Mouse (Mus musculus): ENCODE measurements at regions not wholly inside any gene's neighbourhood (a gene's known extent, or its start where the extent isn't known, plus 50 kb on each side); places are given as distances from the start of the nearest gene placed in this dataset.

DNA sequence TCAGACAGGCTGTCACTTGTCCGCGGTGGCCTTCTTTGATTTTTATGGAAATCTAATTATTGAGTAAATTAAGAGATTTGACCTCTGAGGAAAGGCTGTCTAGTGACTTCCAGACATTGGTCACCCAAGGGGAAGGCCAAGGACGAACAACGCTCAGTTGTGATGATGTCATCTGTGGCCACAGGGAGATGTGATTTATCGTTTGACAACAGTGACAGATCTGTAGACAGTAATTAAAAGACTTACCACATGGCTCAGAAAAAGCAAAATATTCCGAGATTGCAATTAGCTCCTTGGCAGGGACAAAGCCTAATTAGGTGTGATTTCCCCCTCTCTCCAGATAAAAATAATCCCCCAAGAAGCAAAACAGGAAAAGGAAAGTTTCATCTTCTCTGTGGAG lies 213.4 kb upstream of the Zdhhc25 start:
- TF ChIP-seq CTCF (IDR thresholded peaks at IDR 0.05; ENCODE audit: low read depth, low read length) (no peak), POLR2A (IDR thresholded peaks at IDR 0.05; ENCODE audit: borderline replicate concordance, low read depth, low read length) (no peak)

All from bone marrow macrophage, adult 2 months (primary cell).